Mouse (Mus musculus) hindbrain, embryonic 15.5 days (tissue): ENCODE data around the gene Prap1. TPM values are rescaled to one million over a fixed set of nuclear protein-coding genes. Genes with fewer than 3 reads are reported as not detected.

Experiments
- ATAC-seq: fragments of 200-750 bp; cut with Nextera tagmentation; 2 replicates; pipeline ENCODE4 v1.8.0; 2017; ENCODE audit warnings: low read depth, moderate number of reproducible peaks, moderate TSS enrichment; ENCODE audit not compliant: low FRiP score
- H3K27ac ChIP-seq: fragments of 300-500 bp; sonication (generic); replicated peaks from 2 replicates; pipeline ENCODE4 v1.5.1; 2015; ENCODE audit warnings: mild to moderate bottlenecking, inconsistent platforms
- H3K27me3 ChIP-seq: fragments of 300-500 bp; sonication (generic); 2 replicates; pipeline ENCODE4 v1.6.1; 2015; ENCODE audit warnings: control low read depth, inconsistent platforms
- H3K36me3 ChIP-seq: fragments of 300-500 bp; sonication (generic); 2 replicates; pipeline ENCODE4 v1.6.1; 2015; ENCODE audit warnings: control low read depth, inconsistent platforms
- H3K4me1 ChIP-seq: fragments of 300-500 bp; sonication (generic); replicated peaks from 2 replicates; pipeline ENCODE4 v1.6.1; 2015; ENCODE audit warnings: control low read depth, inconsistent platforms
- H3K4me2 ChIP-seq: fragments of 300-500 bp; sonication (generic); 2 replicates; pipeline ENCODE4 v1.6.1; 2015; ENCODE audit warnings: moderate library complexity, mild to moderate bottlenecking, inconsistent platforms
- H3K4me3 ChIP-seq: fragments of 300-500 bp; sonication (generic); 2 replicates; pipeline ENCODE4 v1.5.1; 2015; ENCODE audit warnings: mild to moderate bottlenecking, inconsistent platforms
- H3K9ac ChIP-seq: fragments of 300-500 bp; sonication (generic); 2 replicates; pipeline ENCODE4 v1.6.1; 2015; ENCODE audit warnings: inconsistent platforms
- H3K9me3 ChIP-seq: fragments of 300-500 bp; sonication (generic); 2 replicates; pipeline ENCODE4 v1.6.1; 2016; ENCODE audit warnings: control low read depth, inconsistent platforms
- WGBS: fragments of 180-500 bp; shearing (Covaris S2); methylation state at CpG from one replicate; pipeline ENCODE4 v1.1.7; 2015; 5-methylcytosine and 5-hydroxymethylcytosine counted together
- polyA plus RNA-seq: library from polyadenylated mRNA; unstranded; fragments of >200 nt; fragmentation: Nextera tagmentation; extraction: Ambion mirVana; gene quantifications from 2 replicates; pipeline ENCODE4 v1.2.1, GENCODE M21; 2015

The Prap1 gene
- polyA plus RNA-seq, 1 experiment from 2014 or later: not detected

- peak overlapping the region; percentile 90 for H3K4me3 ChIP-seq
- peaks cover 4% of the 10 kb centered on the region; the same call in 1 of the 2 replicates for H3K27me3 ChIP-seq
- no peak for ATAC-seq
- no peaks in the 10 kb centered on the region for H3K9me3 ChIP-seq
- WGBS: under 1% methylated on average over 8 of the region's 8 CpGs
- peak overlapping the region; percentile 92 for H3K27ac ChIP-seq
- H3K4me1 ChIP-seq: peaks cover 17% of the 10 kb centered on the region
- peak overlapping the region; percentile 90 for H3K9ac ChIP-seq
- H3K4me2 ChIP-seq: peak overlapping the region; percentile 93
- H3K36me3 ChIP-seq: no peaks in the 10 kb centered on the region
These were observed 44.8 kb downstream of the Prap1 start for GRCm38 (mm10) chr7:140138021-140138310.

GRCm38 (mm10) chr7:140141350-140141749 lies 48.2 kb downstream of the Prap1 start:
- Histone ChIP-seq H3K27me3 (peaks cover 4% of the 10 kb centered on the region; the same call in 1 of the 2 replicates), H3K4me2 (no peak overlapping the region), H3K4me1 (peaks cover 17% of the 10 kb centered on the region), H3K9me3 (no peaks in the 10 kb centered on the region), H3K9ac (no peak overlapping the region), H3K4me3 (no peak overlapping the region), H3K27ac (no peak overlapping the region), H3K36me3 (no peaks in the 10 kb centered on the region)
- WGBS: 7% methylated on average over 14 of the region's 14 CpGs
- ATAC-seq: no peak

- no peak overlapping the region for H3K27ac ChIP-seq
- ATAC-seq: no peak
- WGBS: 84% methylated on average over 4 of the region's 4 CpGs
These were observed 51.4 kb downstream of the Prap1 start for GRCm38 (mm10) chr7:140144550-140144949.

More at GRCm38 (mm10) chr7:140144550-140144949, 51.4 kb downstream of the Prap1 start:
- H3K36me3 ChIP-seq: no peaks in the 10 kb centered on the region
- peaks cover 1% of the 10 kb centered on the region; the same call in 1 of the 2 replicates for H3K27me3 ChIP-seq
- H3K9me3 ChIP-seq: no peaks in the 10 kb centered on the region
- no peaks in the 10 kb centered on the region for H3K4me1 ChIP-seq
- no peak overlapping the region for H3K4me3 ChIP-seq
- H3K4me2 ChIP-seq: no peak overlapping the region
- no peak overlapping the region for H3K9ac ChIP-seq

Other genes with a start within 250 kb of the Prap1 start
- 14.6 and 18.1 TPM in 2 replicates for gene Kndc1, start 198.7 kb upstream of the Prap1 start, polyA plus RNA-seq
- not detected in 2 replicates for gene Utf1, start 149.6 kb upstream of the Prap1 start, polyA plus RNA-seq
- 0.68 and 0.97 TPM in 2 replicates for gene 6430531B16Rik, start 114.6 kb upstream of the Prap1 start, polyA plus RNA-seq
- 2.9 and 3.6 TPM in 2 replicates for gene Adam8, start 100.8 kb upstream of the Prap1 start, polyA plus RNA-seq
- 48.1 and 56.8 TPM in 2 replicates for gene Zfp511, start 57.0 kb upstream of the Prap1 start, polyA plus RNA-seq
- gene Tubgcp2, start 56.7 kb upstream of the Prap1 start, polyA plus RNA-seq: 53.3 and 56.6 TPM in 2 replicates
- gene Msx3, start 44.3 kb upstream of the Prap1 start, polyA plus RNA-seq: 5.5 and 9.5 TPM in 2 replicates
- 279 and 296 TPM in 2 replicates for gene Caly, start 10.8 kb upstream of the Prap1 start, polyA plus RNA-seq
- gene Fuom, start 9.0 kb downstream of the Prap1 start, polyA plus RNA-seq: 37.6 and 41.2 TPM in 2 replicates
- 7.7 and 9.6 TPM in 2 replicates for gene Paox, start 22.4 kb downstream of the Prap1 start, polyA plus RNA-seq
- gene Echs1, start 23.1 kb downstream of the Prap1 start, polyA plus RNA-seq: 115 and 120 TPM in 2 replicates
- 27.4 and 31.1 TPM in 2 replicates for gene Mtg1, start 44.2 kb downstream of the Prap1 start, polyA plus RNA-seq
- gene Sprn, start 61.5 kb downstream of the Prap1 start, polyA plus RNA-seq: 24.9 and 28.2 TPM in 2 replicates
- gene Olfr522, start 71.4 kb downstream of the Prap1 start, polyA plus RNA-seq: not detected in 2 replicates
- gene Olfr523, start 79.8 kb downstream of the Prap1 start, polyA plus RNA-seq: not detected in 2 replicates
- not detected in 2 replicates for gene Olfr524, start 112.6 kb downstream of the Prap1 start, polyA plus RNA-seq
- gene Cd163l1, start 124.9 kb downstream of the Prap1 start, polyA plus RNA-seq: 0.04 TPM in 1 of 2 replicates, not detected in the other
- not detected in 2 replicates for gene 5830411N06Rik, start 153.9 kb downstream of the Prap1 start, polyA plus RNA-seq
- not detected in 2 replicates for gene Olfr525, start 227.5 kb downstream of the Prap1 start, polyA plus RNA-seq
- gene Olfr527, start 240.6 kb downstream of the Prap1 start, polyA plus RNA-seq: not detected in 2 replicates